Mouse (Mus musculus) E14TG2a.4 (cell line): ENCODE data around the gene Shank1.

Source experiments
- CTCF ChIP-seq: conservative IDR thresholded peaks from 2 replicates; pipeline ENCODE4 v1.5.1; 2014; ENCODE audit warnings: low read length
- POU5F1 ChIP-seq: IDR thresholded peaks from 2 replicates; pipeline ENCODE4 v1.6.1; 2014; ENCODE audit warnings: low read length, borderline replicate concordance

DNA sequence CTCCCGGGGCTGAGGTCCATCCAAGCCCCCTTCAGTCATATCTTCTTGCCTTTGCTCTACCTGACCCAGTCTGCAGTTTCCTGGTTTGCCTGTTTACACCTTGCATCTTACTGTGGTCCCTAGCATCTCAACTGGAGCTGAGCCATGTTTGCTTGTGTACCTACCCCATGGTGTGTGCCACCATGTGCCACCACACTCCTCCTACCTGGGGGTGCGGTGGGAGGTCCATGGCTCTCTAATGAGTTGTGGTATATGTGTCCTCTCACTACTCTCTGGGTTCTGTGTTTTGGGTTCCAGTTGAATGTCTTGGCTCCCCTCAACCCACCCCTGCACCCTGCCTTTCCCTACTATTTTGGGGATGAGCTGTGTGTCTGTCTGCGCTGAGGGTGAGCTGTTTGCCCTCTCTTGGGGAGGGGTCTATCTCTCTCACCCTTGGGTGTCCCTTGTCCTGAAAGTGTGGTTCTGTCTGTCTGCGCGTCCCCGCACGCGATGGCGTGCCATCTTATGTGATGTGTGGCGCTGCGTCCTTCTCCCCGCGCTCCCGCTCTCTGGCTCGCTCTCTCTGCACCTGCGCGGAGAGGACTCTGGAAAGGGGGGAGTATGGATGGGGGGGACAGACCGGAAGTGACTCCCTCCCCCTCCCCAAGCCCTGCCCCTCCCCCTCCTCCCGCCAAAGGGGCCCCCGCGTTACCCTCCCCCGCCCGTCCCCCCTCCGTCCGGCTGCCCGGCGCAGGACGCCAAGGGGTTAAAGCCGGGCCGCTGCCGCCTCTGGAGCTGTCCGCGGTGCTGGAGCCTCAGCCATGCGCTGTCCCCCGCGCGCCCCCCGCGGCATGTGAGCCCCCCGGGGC, 25.2 kb downstream of the Shank1 start:
- TF ChIP-seq CTCF (no peak), POU5F1 (no peak)
